Mouse (Mus musculus) CH12.LX (cell line): Measurements from ENCODE around the gene Wnt11.

Experiments used
- CHD2 ChIP-seq: IDR thresholded peaks from 2 replicates; pipeline ENCODE4 v1.6.1; 2011; ENCODE audit warnings: low read length, improper control_type of control experiment
- CTCF ChIP-seq, 2 experiments: IDR thresholded peaks in 1 of 2; conservative IDR thresholded peaks in 1 of 2; 2 replicates each; pipeline ENCODE4 v1.5.1; 2011 to 2012; ENCODE audit warnings: low read depth in 2 of 2, low read length in 2 of 2, improper control_type of control experiment in 1 of 2, inconsistent platforms in 1 of 2, mild to moderate bottlenecking in 1 of 2, moderate library complexity in 1 of 2
- E2F4 ChIP-seq: IDR thresholded peaks from 2 replicates; pipeline ENCODE4 v1.6.1; 2011; ENCODE audit warnings: low read depth, low read length, improper control_type of control experiment; ENCODE audit not compliant: insufficient replicate concordance
- MAFK ChIP-seq: IDR thresholded peaks from 2 replicates; pipeline ENCODE4 v1.6.1; 2011; ENCODE audit warnings: low read length, improper control_type of control experiment; ENCODE audit not compliant: insufficient replicate concordance
- MEF2A ChIP-seq: IDR thresholded peaks from 2 replicates; pipeline ENCODE4 v1.6.1; 2014; ENCODE audit warnings: low read depth, mild to moderate bottlenecking, inconsistent platforms, low read length, improper control_type of control experiment, borderline replicate concordance
- RCOR1 ChIP-seq: conservative IDR thresholded peaks from 2 replicates; pipeline ENCODE4 v1.6.1; 2012; ENCODE audit warnings: low read depth, mild to moderate bottlenecking, inconsistent platforms, low read length, improper control_type of control experiment

DNA sequence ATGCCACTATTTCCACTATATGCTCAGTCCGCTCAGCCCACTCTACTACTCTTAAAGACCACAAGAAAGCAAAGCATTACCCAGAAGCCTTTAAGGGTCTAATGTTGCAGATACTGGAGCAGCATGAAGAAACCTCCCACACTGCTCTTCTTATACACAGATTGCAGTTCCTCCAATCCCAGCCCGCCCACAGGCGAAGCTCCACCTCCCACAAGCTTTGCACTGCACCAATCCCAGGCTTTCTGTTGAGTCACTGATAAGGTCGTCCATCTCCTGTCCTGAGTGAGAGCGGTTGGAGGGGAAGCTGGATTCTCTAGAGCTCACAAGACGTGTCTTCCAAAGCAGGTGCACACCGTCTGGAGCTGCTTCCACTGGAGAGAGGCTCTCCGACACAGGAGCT, 34.5 kb upstream of the Wnt11 start:
- no peak for TF ChIP-seq CTCF (conservative IDR thresholded peaks at IDR 0.05 in 1 of 2, IDR thresholded peaks at IDR 0.05 in 1 of 2; ENCODE audit: low read depth in 2 of 2, low read length in 2 of 2)
- TF ChIP-seq CHD2, result no peak
- TF ChIP-seq E2F4, result no peak
- TF ChIP-seq RCOR1, result no peak
- no peak for TF ChIP-seq MEF2A
- no peak for TF ChIP-seq MAFK
